Mouse (Mus musculus) right cerebral cortex, postnatal 10 days (tissue): ENCODE measurements around the gene Dmbt1.
A peak's percentile ranks its signal among the peaks of the same experiment; 100 is the strongest.
"Not testable (repeated sequence)": the region's sequence is repeated elsewhere in the genome, so short reads cannot be mapped to it uniquely, and the experiment has no call there.

Source experiments
- DNase-seq, 2 experiments: peaks; one replicate each; pipeline ENCODE4 v3.0.0; 2021; ENCODE audit warnings: low spot score in 2 of 2

Dmbt1 gene

DNA sequence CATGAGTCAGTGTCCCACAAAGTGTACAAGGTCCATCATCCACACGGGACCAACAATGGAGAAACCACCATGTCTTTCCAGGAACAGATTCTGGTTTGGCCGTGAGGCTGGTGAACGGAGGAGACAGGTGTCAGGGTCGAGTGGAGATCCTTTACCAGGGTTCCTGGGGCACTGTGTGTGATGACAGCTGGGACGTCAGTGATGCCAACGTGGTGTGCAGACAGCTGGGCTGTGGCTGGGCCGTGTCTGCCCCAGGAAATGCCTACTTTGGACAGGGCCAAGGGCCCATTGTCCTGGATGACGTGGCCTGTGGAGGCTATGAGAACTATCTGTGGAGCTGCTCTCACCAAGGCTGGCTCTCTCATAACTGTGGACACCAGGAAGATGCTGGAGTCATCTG is 18.0 kb downstream of the Dmbt1 start:
- not testable (repeated sequence) for DNase-seq

GRCm38 (mm10) chr7:131054808-131055370 is 23.0 kb downstream of the Dmbt1 start:
- DNase-seq: no peak

GRCm38 (mm10) chr7:131057918-131058317 is 26.1 kb downstream of the Dmbt1 start:
- not testable (repeated sequence) for DNase-seq

- peak; percentile 30 to 41 for DNase-seq
Measured at GRCm38 (mm10) chr7:131059808-131060207, 28.0 kb downstream of the Dmbt1 start.

DNA sequence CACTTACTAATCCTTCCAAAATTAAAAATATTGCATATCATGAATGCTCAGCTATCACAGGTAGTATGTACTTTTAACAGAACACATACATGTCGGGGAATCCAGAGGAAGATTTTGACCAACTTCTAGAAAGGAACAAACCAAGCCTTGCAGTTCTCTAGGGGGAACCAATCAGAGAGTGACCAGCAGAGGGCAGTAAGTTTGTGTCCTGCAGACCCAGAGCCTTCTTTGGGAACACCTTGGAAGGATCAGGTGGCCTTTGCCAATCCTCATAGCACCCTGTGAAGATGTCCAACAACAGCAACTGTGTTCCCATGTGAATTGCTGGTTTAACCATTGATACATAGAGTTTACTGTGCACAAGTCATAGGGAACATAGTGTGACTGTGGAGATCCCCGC is 30.7 kb downstream of the Dmbt1 start:
- DNase-seq: no peak

DNA sequence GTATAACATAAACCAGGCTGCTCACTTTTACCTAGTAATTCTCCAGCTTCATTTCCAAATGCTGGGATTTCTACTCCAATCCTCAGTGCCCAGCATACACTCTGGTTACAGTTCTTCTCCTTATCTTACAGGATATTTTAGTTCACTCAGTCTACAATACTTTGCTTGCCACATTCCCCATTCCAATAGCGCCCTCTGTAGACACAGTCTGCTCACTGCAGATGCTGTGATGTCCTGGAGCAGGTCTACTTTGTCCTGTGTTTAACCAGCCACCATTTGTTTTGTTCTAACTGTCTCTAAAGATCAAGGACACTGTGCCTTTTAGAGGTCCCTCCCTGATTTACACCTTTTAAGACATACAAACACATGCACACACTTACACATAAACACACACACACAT is 36.3 kb downstream of the Dmbt1 start:
- DNase-seq: peak; percentile 26 to 39

- DNase-seq: not testable (repeated sequence)
Measured at GRCm38 (mm10) chr7:131073476-131073875, 41.6 kb downstream of the Dmbt1 start.

DNA sequence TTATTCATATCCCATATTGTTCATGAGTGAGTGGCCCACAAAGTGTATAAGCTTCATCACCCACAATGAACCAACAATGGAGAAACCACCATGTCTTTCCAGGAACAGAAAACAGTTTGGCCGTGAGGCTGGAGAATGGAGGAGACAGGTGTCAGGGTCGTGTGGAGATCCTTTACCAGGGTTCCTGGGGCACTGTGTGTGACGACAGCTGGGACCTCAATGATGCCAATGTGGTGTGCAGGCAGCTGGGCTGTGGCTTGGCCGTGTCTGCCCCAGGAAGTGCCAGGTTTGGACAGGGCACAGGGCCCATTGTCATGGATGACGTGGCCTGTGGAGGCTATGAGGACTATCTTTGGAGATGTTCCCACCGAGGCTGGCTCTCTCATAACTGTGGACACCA is 42.2 kb downstream of the Dmbt1 start:
- not testable (repeated sequence) for DNase-seq

- DNase-seq: peak; percentile 25 to 56
Measured at GRCm38 (mm10) chr7:131075956-131076355, 44.1 kb downstream of the Dmbt1 start.

- DNase-seq: not testable (repeated sequence)
Measured at GRCm38 (mm10) chr7:131082403-131082802, 50.5 kb downstream of the Dmbt1 start.

GRCm38 (mm10) chr7:131112486-131112885 is 80.6 kb downstream of the Dmbt1 start:
- DNase-seq: peak; percentile 75 to 83

DNA sequence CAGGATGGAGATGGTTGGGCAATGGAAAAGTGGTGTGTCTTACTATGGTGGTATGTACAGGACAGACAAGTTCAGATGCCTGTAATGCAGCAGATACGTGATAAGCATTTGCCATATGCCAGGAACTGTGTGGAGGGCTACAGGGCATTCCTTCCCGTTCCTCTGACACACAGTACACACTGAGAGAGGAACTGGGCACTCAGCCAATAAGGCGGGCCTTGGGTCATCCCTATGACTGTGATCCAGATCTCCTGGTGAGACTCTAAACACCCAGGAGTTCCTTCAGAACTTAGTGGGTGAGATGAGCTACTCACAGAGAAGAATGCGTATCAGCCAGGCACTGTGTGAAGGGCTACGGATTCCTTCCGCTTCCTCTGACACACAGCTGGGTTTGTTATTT is 81.8 kb downstream of the Dmbt1 start:
- peak; percentile 30 to 34 for DNase-seq

DNA sequence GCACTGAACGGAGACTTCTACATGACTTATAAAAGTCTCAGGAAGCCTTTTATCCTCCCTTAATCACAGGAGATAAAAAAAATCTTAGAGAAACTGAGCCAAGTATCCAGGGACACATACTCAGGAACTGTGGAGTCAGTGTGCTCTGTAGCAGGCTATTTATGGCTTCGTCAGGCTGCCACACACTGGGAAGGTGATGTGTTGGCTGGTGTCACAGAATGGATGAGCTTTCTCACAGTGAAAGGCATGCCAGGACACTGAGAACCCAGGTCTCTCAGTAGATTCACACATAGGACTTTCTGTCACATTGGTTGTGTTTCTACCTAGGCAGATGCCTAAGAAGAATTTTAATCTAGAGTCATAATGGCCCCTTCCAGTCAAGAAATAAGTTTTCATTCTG is 82.6 kb downstream of the Dmbt1 start:
- peak in 1 of 2 experiments; percentile 39 for DNase-seq

GRCm38 (mm10) chr7:131122210-131122807 is 90.5 kb downstream of the Dmbt1 start:
- DNase-seq: peak; percentile 36 to 42

DNA sequence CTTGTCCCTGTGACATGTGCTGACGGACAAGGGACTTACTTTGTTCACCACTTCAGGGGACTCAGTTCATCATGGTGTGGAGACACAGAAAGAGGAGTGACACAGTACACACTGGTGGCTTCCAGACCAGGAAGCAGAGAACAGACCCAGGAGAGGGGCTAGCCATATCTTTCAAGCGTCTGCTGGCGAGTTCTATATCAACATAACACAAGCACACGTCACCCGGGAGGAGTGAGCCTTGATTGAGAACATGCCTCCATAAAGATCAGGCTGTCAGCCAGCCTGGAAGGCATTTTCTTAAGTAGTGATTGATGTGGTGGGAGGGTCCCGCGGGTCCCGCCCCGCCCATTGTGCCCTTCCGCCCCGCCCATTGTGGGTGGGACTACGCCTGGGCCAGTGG is 98.2 kb downstream of the Dmbt1 start:
- no peak for DNase-seq

- no peak for DNase-seq
Measured at GRCm38 (mm10) chr7:131133181-131133580, 101.3 kb downstream of the Dmbt1 start.

DNA sequence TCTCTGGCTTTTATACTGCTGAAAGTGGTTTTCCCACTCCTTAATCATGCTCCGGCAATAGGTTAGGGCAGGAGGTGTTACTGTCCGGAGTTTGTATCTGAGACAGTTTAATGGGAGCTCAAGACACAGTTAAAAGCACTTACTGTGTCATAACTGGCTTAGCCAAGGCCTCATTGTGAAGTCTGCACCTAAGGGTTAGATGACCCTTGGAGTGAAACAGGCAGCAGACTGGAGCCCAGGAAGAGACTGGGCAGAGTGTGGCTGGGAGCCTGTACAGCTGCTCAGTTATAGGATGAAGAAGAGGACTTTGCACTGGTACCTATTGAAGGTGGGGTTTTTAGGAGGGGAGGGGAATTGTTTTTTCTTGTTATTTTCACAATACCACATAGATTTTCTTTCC is 114.4 kb downstream of the Dmbt1 start, which contains the start of gene 4933402N03Rik:
TSS of gene 4933402N03Rik (minus strand) at position 101 of the 400 bp plus-strand sequence.
- DNase-seq: no peak

DNA sequence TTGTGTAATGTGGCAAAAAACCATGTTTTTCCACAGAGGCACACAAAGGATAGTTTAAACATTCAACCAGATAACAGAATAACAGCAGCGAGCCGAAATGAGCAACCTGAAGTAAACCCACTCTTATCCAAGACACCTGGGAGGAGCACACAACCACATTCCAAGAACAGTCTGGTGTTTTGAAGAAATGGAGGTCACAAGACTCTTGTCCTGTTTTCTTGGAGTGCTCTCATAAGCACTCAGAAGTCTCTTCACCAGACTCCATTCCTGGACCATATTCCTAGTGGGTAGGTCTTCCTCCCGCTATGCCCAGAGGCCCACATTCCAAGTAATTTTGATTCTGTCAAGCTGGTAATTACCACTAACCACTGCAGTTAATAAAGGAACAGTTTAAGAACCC is 118.3 kb downstream of the Dmbt1 start:
- DNase-seq: no peak

DNA sequence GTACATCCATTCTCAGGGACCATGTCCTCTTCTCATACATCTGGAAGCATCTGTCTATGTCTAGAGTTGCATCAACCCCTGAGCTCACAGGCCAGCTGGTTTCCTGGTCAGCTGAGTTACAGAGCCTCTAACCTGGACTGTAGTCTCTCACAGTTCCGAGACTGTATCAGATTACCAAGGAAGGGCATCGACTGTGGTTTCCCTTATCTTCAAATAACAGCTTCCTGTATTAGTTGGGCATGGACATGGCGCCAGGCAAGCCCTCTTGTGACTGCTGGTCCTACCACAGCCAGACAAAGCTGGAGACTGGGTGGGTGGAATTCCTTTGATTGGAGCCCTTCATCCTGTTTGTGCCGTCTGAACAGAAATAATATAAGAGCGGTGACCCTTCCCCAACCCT is 121.2 kb downstream of the Dmbt1 start:
- DNase-seq: no peak

DNA sequence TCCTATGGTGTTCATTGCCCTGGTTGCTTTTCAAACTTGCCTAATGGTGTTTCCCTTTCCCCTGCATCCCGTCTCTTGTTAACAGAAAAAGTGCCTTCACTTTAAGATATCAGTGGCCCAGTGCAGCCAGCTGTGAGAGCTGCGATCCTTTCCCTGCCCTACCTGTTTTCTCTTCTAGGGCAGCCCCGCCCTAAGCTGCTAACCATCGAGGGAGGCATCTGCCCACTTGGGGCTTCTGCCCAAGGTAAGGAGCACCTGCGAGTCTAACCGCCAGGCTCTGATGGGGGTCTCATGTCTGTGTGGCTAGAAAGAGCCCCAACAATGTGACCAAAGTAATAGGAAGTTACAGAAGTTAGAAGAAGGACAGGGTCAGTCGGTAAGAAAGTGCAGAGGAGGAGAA is 130.4 kb downstream of the Dmbt1 start:
- no peak for DNase-seq

- no peak for DNase-seq
Measured at GRCm38 (mm10) chr7:131167771-131168170, 135.9 kb downstream of the Dmbt1 start.

DNA sequence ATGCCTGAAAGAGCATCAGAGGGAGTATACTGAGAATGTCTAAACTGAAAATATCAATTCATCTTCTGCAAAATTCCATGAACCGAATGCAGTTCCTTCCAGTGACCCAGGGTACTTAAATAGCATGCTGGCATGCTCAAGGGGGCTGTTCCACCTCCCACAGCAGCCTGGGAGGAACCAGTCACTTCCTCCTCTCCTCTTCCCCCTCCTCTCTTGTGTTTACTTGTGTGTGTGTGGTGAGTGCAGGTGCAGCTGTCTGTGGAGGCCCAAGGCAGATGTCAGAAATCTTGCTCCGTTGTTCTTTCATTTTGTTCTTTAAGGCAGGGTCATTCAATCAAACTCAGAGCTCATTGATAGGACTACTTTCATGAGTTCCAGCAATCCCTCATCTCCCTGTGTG is 137.2 kb downstream of the Dmbt1 start:
- DNase-seq: no peak
